Mouse (Mus musculus) lung, embryonic 16.5 days (tissue): Measurements from ENCODE around the gene Iqcc. TPM values are rescaled to one million over a fixed set of nuclear protein-coding genes. Genes with fewer than 3 reads are reported as not detected.

Experiments used
- ATAC-seq: fragments of 200-750 bp; cut with Nextera tagmentation; 2 replicates; pipeline ENCODE4 v1.8.0; 2017; ENCODE audit warnings: low read depth, mild to moderate bottlenecking, moderate library complexity
- H3K27ac ChIP-seq: fragments of 300-500 bp; sonication (generic); 2 replicates; pipeline ENCODE4 v1.5.1; 2014; ENCODE audit warnings: mild to moderate bottlenecking, control low read depth, low read length
- H3K27me3 ChIP-seq: fragments of 300-500 bp; sonication (generic); 2 replicates; pipeline ENCODE4 v1.6.1; 2014; ENCODE audit warnings: low read depth, low read length, mixed read lengths; ENCODE audit not compliant: control insufficient read depth, insufficient read depth
- H3K36me3 ChIP-seq: fragments of 300-500 bp; sonication (generic); 2 replicates; pipeline ENCODE4 v1.6.1; 2014; ENCODE audit warnings: low read length; ENCODE audit not compliant: control insufficient read depth, insufficient read depth
- H3K4me1 ChIP-seq: fragments of 300-500 bp; sonication (generic); replicated peaks from 2 replicates; pipeline ENCODE4 v1.6.1; 2014; ENCODE audit warnings: low read length, mixed read lengths; ENCODE audit not compliant: control insufficient read depth, insufficient read depth
- H3K4me2 ChIP-seq: fragments of 300-500 bp; sonication (generic); 2 replicates; pipeline ENCODE4 v1.6.1; 2014; ENCODE audit warnings: low read depth, low read length, control low read depth
- H3K4me3 ChIP-seq: fragments of 300-500 bp; sonication (generic); 2 replicates; pipeline ENCODE4 v1.5.1; 2014; ENCODE audit warnings: mild to moderate bottlenecking, low read length, control low read depth
- H3K9ac ChIP-seq: fragments of 300-500 bp; sonication (generic); 2 replicates; pipeline ENCODE4 v1.6.1; 2014; ENCODE audit warnings: low read length, control low read depth
- H3K9me3 ChIP-seq: fragments of 300-500 bp; sonication (generic); 2 replicates; pipeline ENCODE4 v1.6.1; 2016; ENCODE audit warnings: low read length; ENCODE audit not compliant: control insufficient read depth
- WGBS: fragments of 180-500 bp; shearing (Covaris S2); extraction: QIAGEN DNeasy Blood & Tissue Kit; methylation state at CpG from one replicate; pipeline ENCODE4 v1.1.7; 2014; 5-methylcytosine and 5-hydroxymethylcytosine counted together
- polyA plus RNA-seq: library from polyadenylated mRNA; unstranded; fragments of >200 nt; fragmentation: Nextera tagmentation; extraction: Ambion mirVana; gene quantifications from 2 replicates; pipeline ENCODE4 v1.2.1, GENCODE M21; 2015

Gene Iqcc
- polyA plus RNA-seq, 1 experiment from 2014 or later, result 29.3 TPM

- H3K9me3 ChIP-seq, result no peaks in the 10 kb centered on the region
- H3K27ac ChIP-seq, result peak within 1 kb of the TSS; percentile 87
- peaks cover 15% of the 10 kb centered on the region for H3K36me3 ChIP-seq
- WGBS, result 0% methylated on average over 10 of the region's 10 CpGs
- ATAC-seq, result peak; percentile 55
- H3K9ac ChIP-seq, result peak within 1 kb of the TSS; percentile 82
- peak within 1 kb of the TSS; percentile 59 for H3K4me2 ChIP-seq
- peak within 1 kb of the TSS; percentile 68 for H3K4me3 ChIP-seq
- peaks cover 25% of the 10 kb centered on the region for H3K4me1 ChIP-seq
- H3K27me3 ChIP-seq, result no peaks in the 10 kb centered on the region
Measured at GRCm38 (mm10) chr4:129623681-129624091, 4.8 kb upstream of the Iqcc start, which contains the start of gene Ccdc28b. TSS of gene Ccdc28b (minus strand) at chr4:129623947.

GRCm38 (mm10) chr4:129622803-129623535 is 4.1 kb upstream of the Iqcc start:
- Histone ChIP-seq H3K36me3 (peaks cover 8% of the 10 kb centered on the region), H3K4me2 (peak overlapping the region; percentile 59), H3K27me3 (no peaks in the 10 kb centered on the region), H3K4me1 (peaks cover 31% of the 10 kb centered on the region), H3K27ac (peak overlapping the region; percentile 87), H3K9me3 (no peaks in the 10 kb centered on the region), H3K9ac (peak overlapping the region; percentile 82), H3K4me3 (peak overlapping the region; percentile 68)
- WGBS, result 18% methylated on average over 8 of the region's 8 CpGs
- no peak for ATAC-seq

DNA sequence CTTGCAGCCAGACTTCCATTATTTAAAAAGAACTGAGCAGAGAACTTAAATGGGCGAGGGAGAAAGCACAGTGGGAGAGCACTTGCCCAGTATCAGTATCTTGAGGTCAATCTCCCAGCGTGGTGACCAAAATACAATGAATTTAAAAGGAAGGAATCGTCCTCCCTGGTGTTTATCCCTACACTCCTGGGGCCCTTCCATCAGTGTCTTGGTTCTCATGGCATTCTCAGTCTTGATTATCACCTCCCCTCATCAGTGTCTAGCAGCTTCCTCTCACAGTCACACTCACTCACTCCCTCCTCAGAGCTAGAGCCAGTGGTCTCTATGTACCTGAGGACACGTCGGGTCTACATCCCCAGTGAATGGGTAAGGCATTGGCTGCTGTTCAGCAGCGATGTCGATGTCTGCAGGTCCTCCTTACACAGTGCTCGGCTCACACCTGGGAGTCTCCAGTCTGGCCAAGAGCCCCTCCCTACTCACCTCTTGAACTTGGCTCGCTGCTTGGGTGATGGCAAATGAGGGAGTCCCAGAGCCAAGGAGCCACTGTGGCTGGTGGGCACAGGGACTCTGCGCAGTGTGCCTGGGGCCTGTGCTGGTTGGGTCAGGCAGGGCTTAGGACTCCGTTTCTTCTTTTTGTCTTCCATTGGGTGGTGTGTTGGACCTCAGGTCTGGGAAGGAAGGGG is 3.4 kb upstream of the Iqcc start:
- no peak for ATAC-seq
- H3K36me3 ChIP-seq, result peaks cover under 1% of the 10 kb centered on the region; the same call in 1 of the 2 replicates
- H3K4me3 ChIP-seq, result no peak overlapping the region; the same call in 1 of the 2 replicates
- H3K9ac ChIP-seq, result peak overlapping the region; percentile 82; the same call in 1 of the 2 replicates
- H3K27ac ChIP-seq, result peak overlapping the region; percentile 7; the same call in 1 of the 2 replicates
- no peaks in the 10 kb centered on the region for H3K9me3 ChIP-seq
- H3K4me2 ChIP-seq, result peak overlapping the region; percentile 59
- H3K27me3 ChIP-seq, result no peaks in the 10 kb centered on the region
- H3K4me1 ChIP-seq, result peaks cover 32% of the 10 kb centered on the region
- 68% methylated on average over 11 of the region's 11 CpGs for WGBS

GRCm38 (mm10) chr4:129621283-129621841 is 2.5 kb upstream of the Iqcc start:
- H3K9me3 ChIP-seq, result no peaks in the 10 kb centered on the region
- ATAC-seq, result no peak
- H3K27me3 ChIP-seq, result no peaks in the 10 kb centered on the region
- H3K9ac ChIP-seq, result peak overlapping the region; percentile 25; the same call in 1 of the 2 replicates
- peaks cover 32% of the 10 kb centered on the region for H3K4me1 ChIP-seq
- H3K4me3 ChIP-seq, result peak overlapping the region; percentile 13
- H3K27ac ChIP-seq, result peak overlapping the region; percentile 65
- WGBS, result 62% methylated on average over 8 of the region's 8 CpGs
- 0 out of 2 replicates have a peak, but pooled peaks cover 2% of the 10 kb centered on the region for H3K36me3 ChIP-seq
- peak overlapping the region; percentile 11; the same call in 1 of the 2 replicates for H3K4me2 ChIP-seq

GRCm38 (mm10) chr4:129620419-129621282 is 1.8 kb upstream of the Iqcc start:
- peaks cover 32% of the 10 kb centered on the region for H3K4me1 ChIP-seq
- peak overlapping the region; percentile 11 for H3K4me2 ChIP-seq
- no peak for ATAC-seq
- peak overlapping the region; percentile 25; the same call in 1 of the 2 replicates for H3K9ac ChIP-seq
- WGBS, result 73% methylated on average over 11 of the region's 11 CpGs
- H3K4me3 ChIP-seq, result peak overlapping the region; percentile 13
- no peaks in the 10 kb centered on the region for H3K9me3 ChIP-seq
- H3K27me3 ChIP-seq, result no peaks in the 10 kb centered on the region
- H3K36me3 ChIP-seq, result peaks cover 6% of the 10 kb centered on the region; the same call in 1 of the 2 replicates
- peak overlapping the region; percentile 65 for H3K27ac ChIP-seq

GRCm38 (mm10) chr4:129618031-129618430 is 868 bp downstream of the Iqcc start:
- 93% methylated on average over 5 of the region's 5 CpGs for WGBS
- Histone ChIP-seq H3K27me3 (no peaks in the 10 kb centered on the region), H3K4me2 (peak overlapping the region; percentile 66), H3K9ac (peak overlapping the region; percentile 84), H3K4me1 (peaks cover 18% of the 10 kb centered on the region), H3K27ac (no peak overlapping the region), H3K4me3 (peak overlapping the region; percentile 69), H3K36me3 (peaks cover 6% of the 10 kb centered on the region; the same call in 1 of the 2 replicates), H3K9me3 (no peaks in the 10 kb centered on the region)
- ATAC-seq, result no peak

GRCm38 (mm10) chr4:129617121-129617641 is 1.7 kb downstream of the Iqcc start:
- Histone ChIP-seq H3K27me3 (no peaks in the 10 kb centered on the region), H3K4me1 (peaks cover 11% of the 10 kb centered on the region), H3K4me3 (no peak overlapping the region), H3K9ac (no peak overlapping the region), H3K4me2 (no peak overlapping the region), H3K36me3 (peaks cover 6% of the 10 kb centered on the region; the same call in 1 of the 2 replicates), H3K9me3 (no peaks in the 10 kb centered on the region), H3K27ac (no peak overlapping the region)
- WGBS, result 93% methylated on average over 7 of the region's 7 CpGs
- ATAC-seq, result no peak

GRCm38 (mm10) chr4:129616631-129617030 is 2.3 kb downstream of the Iqcc start:
- no peak overlapping the region for H3K4me2 ChIP-seq
- no peaks in the 10 kb centered on the region for H3K9me3 ChIP-seq
- WGBS, result 85% methylated on average over 3 of the region's 3 CpGs
- no peak overlapping the region for H3K4me3 ChIP-seq
- ATAC-seq, result no peak
- no peak overlapping the region for H3K9ac ChIP-seq
- peaks cover 9% of the 10 kb centered on the region for H3K4me1 ChIP-seq
- H3K36me3 ChIP-seq, result peaks cover 6% of the 10 kb centered on the region; the same call in 1 of the 2 replicates
- no peak overlapping the region for H3K27ac ChIP-seq
- no peaks in the 10 kb centered on the region for H3K27me3 ChIP-seq
